Mouse (Mus musculus) testis, postnatal 10 days (tissue): ENCODE results near the gene 4930426L09Rik.

Experiments used
- DNase-seq: peaks from one replicate; pipeline ENCODE4 v3.0.0; 2021; ENCODE audit warnings: low spot score

Gene 4930426L09Rik

GRCm38 (mm10) chr2:19016348-19016747, 18.2 kb downstream of the 4930426L09Rik start:
- no peak for DNase-seq

- no peak for DNase-seq
Observed at GRCm38 (mm10) chr2:19016839-19017238, 18.7 kb downstream of the 4930426L09Rik start.

DNA sequence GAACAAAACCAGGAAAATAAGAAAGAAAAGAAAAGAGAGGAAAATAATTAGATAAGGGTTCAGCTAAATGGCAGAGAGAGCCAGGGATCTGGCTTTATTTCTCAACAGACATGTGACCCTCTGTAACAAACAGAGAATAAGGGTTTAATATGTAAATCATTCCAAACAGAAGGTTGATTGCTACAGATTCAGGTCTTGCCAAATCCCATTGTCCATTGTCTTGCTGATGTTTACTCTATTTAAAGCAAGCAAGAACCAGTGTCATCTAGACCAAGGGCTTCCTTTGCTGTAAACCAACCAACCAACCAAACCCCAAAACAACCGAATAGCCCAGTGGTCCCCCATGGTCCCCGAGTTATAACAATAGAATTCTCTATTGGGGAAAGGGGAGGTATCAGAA, 19.9 kb downstream of the 4930426L09Rik start:
- no peak for DNase-seq

DNA sequence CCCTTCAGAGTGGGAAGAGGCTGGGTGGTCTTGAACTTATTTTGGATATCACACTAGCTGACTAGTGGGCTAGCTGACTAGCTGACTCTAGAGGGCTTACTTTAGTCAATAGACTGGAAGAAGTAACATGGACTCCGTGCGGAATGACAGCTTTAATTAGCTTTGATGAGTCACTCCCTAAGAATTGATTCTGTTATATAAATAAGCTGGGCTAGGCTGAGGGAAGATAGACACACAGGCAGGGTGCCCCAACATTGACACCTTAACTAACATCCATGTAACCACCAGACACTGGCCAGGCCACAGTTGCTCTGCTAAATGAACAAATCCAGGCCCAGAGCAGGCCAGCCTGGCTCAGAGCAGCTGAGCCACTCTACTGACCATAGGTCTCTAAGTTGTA, 26.7 kb downstream of the 4930426L09Rik start:
- no peak for DNase-seq

DNA sequence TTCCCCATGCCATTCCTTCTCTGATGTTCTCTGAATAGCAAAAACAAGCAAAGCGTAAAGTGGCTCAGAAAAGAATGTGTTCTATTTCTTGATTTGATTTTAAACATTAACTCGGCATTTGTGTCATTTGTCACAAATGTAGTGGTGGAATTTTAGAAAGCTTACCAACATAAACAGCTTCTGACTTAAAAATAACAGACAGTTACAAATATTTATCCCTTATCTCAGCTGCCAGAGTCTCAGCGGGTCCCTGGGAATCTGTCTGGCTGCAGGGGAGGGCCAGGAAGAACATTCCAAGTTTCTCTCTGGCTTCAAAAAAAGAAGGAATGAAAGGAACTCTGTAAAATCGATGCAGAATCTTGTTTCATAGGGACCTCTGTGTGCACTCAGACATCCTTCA, 39.3 kb downstream of the 4930426L09Rik start:
- DNase-seq: no peak

- DNase-seq: no peak
Observed at GRCm38 (mm10) chr2:19037907-19038570, 39.9 kb downstream of the 4930426L09Rik start.

DNA sequence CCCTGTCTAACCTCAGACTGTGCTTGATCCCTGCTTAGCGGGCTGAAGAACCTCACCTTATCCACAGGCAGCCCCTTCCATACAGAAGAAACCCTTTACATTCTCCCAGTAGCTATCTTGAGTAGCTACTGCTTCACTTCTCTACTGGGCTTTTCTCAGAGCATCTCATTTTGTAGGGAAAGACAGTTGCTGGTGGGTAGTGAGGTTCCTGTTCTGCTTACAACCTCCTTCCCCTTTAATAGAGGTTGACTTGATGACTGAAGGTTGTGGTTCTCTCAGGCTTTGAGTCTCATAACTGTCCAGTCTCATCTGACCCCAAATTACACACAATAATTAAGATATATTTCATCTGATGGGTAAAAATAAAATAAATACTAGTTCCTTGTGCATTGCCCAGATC, 50.1 kb downstream of the 4930426L09Rik start:
- no peak for DNase-seq

DNA sequence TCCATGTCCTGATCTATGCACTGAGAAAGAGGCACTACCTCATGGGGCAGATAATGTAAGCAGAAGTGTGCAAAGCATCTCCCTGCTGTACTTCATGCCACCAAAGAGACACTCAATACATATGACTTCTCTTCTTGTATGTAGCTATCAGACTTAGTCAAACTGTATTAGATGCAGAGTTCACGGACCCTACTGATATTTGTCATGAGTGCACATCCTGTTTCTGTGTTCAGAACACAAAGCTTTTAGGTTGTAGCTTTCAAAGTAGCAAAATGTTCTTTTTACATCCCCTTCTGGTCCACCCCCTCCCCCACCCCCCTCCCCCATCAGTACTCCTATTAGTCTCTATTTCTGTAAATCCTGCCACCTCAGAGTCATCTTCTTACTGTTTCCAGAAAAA, 51.2 kb downstream of the 4930426L09Rik start:
- no peak for DNase-seq
